Mouse (Mus musculus): Measurements from ENCODE around the gene Fbxl8. TPM values are rescaled to one million over a fixed set of nuclear protein-coding genes. Genes with fewer than 3 reads are reported as not detected.

Fbxl8 gene
- polyA plus RNA-seq, 1 experiment from 2014 or later: 0.66 TPM

MicroRNA genes within 50 kb of the gene (microRNA counts, 519-probe panel; counts per million panel counts)
- microRNA mmu-miR-328: 3,152 counts per million, percentile 66 among the panel's probes with 10 or more counts

Small RNAs within 50 kb of the gene (microRNA-seq; reads per million reads assigned to microRNA genes)
- gene Gm27320 (not detected), gene Mir328 (188 reads per million, percentile 58 among the genes with 10 or more reads in this experiment)

Other genes starting within 250 kb of the Fbxl8 start
- gene Ces3a, start 216.0 kb upstream of the Fbxl8 start, polyA plus RNA-seq (2014; fragmentation: Nextera tagmentation; extraction: Ambion mirVana): not detected in 2 replicates
- gene Ces3b, start 180.9 kb upstream of the Fbxl8 start, polyA plus RNA-seq (2014; fragmentation: Nextera tagmentation; extraction: Ambion mirVana): not detected in 2 replicates
- gene Ces4a, start 132.8 kb upstream of the Fbxl8 start, polyA plus RNA-seq (2014; fragmentation: Nextera tagmentation; extraction: Ambion mirVana): not detected in 2 replicates
- 75.4 and 79.8 TPM in 2 replicates for gene Cbfb, start 94.0 kb upstream of the Fbxl8 start, polyA plus RNA-seq (2014; fragmentation: Nextera tagmentation; extraction: Ambion mirVana)
- 28.9 and 31.5 TPM in 2 replicates for gene D230025D16Rik, start 39.5 kb upstream of the Fbxl8 start, polyA plus RNA-seq (2014; fragmentation: Nextera tagmentation; extraction: Ambion mirVana)
- gene B3gnt9, start 9.5 kb upstream of the Fbxl8 start, polyA plus RNA-seq (2014; fragmentation: Nextera tagmentation; extraction: Ambion mirVana): 3.5 and 3.6 TPM in 2 replicates
- gene Tradd, start within 50 bp of the Fbxl8 start, polyA plus RNA-seq (2014; fragmentation: Nextera tagmentation; extraction: Ambion mirVana): 14.9 and 18.4 TPM in 2 replicates
- not detected in 2 replicates for gene Hsf4, start 5.2 kb downstream of the Fbxl8 start, polyA plus RNA-seq (2014; fragmentation: Nextera tagmentation; extraction: Ambion mirVana)
- 2.7 and 3.5 TPM in 2 replicates for gene Nol3, start 11.5 kb downstream of the Fbxl8 start, polyA plus RNA-seq (2014; fragmentation: Nextera tagmentation; extraction: Ambion mirVana)
- 46.1 and 50.8 TPM in 2 replicates for gene 4931428F04Rik, start 25.2 kb downstream of the Fbxl8 start, polyA plus RNA-seq (2014; fragmentation: Nextera tagmentation; extraction: Ambion mirVana)
- gene Exoc3l, start 31.5 kb downstream of the Fbxl8 start, polyA plus RNA-seq (2014; fragmentation: Nextera tagmentation; extraction: Ambion mirVana): 12.1 and 13.9 TPM in 2 replicates
- gene E2f4, start 33.0 kb downstream of the Fbxl8 start, polyA plus RNA-seq (2014; fragmentation: Nextera tagmentation; extraction: Ambion mirVana): 103 and 107 TPM in 2 replicates
- gene Elmo3, start 41.0 kb downstream of the Fbxl8 start, polyA plus RNA-seq (2014; fragmentation: Nextera tagmentation; extraction: Ambion mirVana): 1.0 and 1.9 TPM in 2 replicates
- 1.3 and 1.4 TPM in 2 replicates for gene Lrrc29, start 61.6 kb downstream of the Fbxl8 start, polyA plus RNA-seq (2014; fragmentation: Nextera tagmentation; extraction: Ambion mirVana)
- 111 TPM in 2 replicates for gene Tmem208, start 61.7 kb downstream of the Fbxl8 start, polyA plus RNA-seq (2014; fragmentation: Nextera tagmentation; extraction: Ambion mirVana)
- gene Fhod1, start 83.3 kb downstream of the Fbxl8 start, polyA plus RNA-seq (2014; fragmentation: Nextera tagmentation; extraction: Ambion mirVana): 1.8 and 1.9 TPM in 2 replicates
- 4.1 TPM in 2 replicates for gene Slc9a5, start 84.2 kb downstream of the Fbxl8 start, polyA plus RNA-seq (2014; fragmentation: Nextera tagmentation; extraction: Ambion mirVana)
- 0.54 and 0.89 TPM in 2 replicates for gene Plekhg4, start 108.6 kb downstream of the Fbxl8 start, polyA plus RNA-seq (2014; fragmentation: Nextera tagmentation; extraction: Ambion mirVana)
- not detected in 2 replicates for gene Kctd19, start 148.9 kb downstream of the Fbxl8 start, polyA plus RNA-seq (2014; fragmentation: Nextera tagmentation; extraction: Ambion mirVana)
- 0.92 and 1.6 TPM in 2 replicates for gene Lrrc36, start 148.9 kb downstream of the Fbxl8 start, polyA plus RNA-seq (2014; fragmentation: Nextera tagmentation; extraction: Ambion mirVana)
- gene Tppp3, start 206.9 kb downstream of the Fbxl8 start, polyA plus RNA-seq (2014; fragmentation: Nextera tagmentation; extraction: Ambion mirVana): 218 and 229 TPM in 2 replicates
- gene Zdhhc1, start 232.3 kb downstream of the Fbxl8 start, polyA plus RNA-seq (2014; fragmentation: Nextera tagmentation; extraction: Ambion mirVana): 18.5 and 18.9 TPM in 2 replicates